Mouse (Mus musculus): ENCODE data around the gene Cfap65. TPM values are rescaled to one million over a fixed set of nuclear protein-coding genes. Genes with fewer than 3 reads are reported as not detected.

The Cfap65 gene
- polyA plus RNA-seq (2012; rRNA removed), result 8.9 and 10.6 TPM in 2 replicates

DNA sequence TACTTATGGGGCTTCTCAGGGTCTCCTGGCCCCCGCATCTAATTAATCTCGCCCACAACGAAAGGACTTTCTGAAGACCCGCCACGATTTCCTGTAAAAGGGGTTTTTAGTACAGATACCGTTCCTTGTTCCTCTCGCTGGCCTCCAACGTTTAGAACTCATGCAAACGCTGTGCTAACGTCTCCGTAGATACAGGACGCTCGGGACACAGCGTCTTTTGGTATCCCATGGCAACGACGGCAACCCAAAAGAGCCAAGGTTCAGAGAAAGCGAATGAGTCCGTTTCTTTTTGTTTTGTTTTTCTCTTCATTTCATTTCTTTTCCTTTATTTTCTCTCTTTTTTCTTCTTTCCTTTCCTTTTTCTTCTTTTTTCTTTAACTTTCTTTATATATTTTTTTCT lies at the start of gene Cfap65:
Gene Cfap65 (minus strand): TSS at position 198 of the 400 bp plus-strand sequence.
- no peak for TF ChIP-seq POLR2A (IDR thresholded peaks at IDR 0.05; ENCODE audit: extremely low read depth, insufficient read depth, low read length)
- Histone ChIP-seq H3K27ac (ENCODE audit: insufficient read depth, low read length) (no peak within 1 kb of the TSS), H3K4me1 (ENCODE audit: control insufficient read depth, insufficient read depth, low read length) (no peaks in the 10 kb centered on the region; the same call in 1 of the 2 replicates), H3K4me3 (ENCODE audit: insufficient read depth, low read length) (peak within 1 kb of the TSS; percentile 13)

DNA sequence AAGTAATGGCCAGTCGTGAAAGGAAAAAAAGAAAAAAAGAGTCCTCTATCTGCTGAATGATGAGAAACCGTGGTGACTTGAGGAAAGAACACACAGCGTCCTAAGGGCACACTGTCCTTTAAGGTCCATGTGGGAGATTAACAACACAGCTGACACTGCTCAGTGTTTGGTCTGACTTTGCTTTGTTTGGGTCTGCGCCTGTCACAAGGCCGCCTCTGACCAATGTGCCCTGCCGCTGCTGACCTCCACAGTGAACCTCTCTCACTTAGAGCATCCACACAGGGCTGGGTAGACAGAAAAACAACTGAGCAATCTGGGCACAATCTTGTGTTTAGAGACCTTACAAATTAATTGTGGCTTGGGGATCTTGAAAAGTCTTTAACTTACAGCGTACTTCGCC lies 41.6 kb upstream of the Cfap65 start:
- no peak for TF ChIP-seq CTCF (IDR thresholded peaks at IDR 0.05; ENCODE audit: extremely low read depth, insufficient read depth, low read length)
- no peak for TF ChIP-seq POLR2A (IDR thresholded peaks at IDR 0.05; ENCODE audit: extremely low read depth, insufficient read depth, low read length)
- no peaks in the 10 kb centered on the region for H3K4me1 ChIP-seq (ENCODE audit: control insufficient read depth, insufficient read depth, low read length)
- no peak overlapping the region for H3K4me3 ChIP-seq (ENCODE audit: insufficient read depth, low read length)
- H3K27ac ChIP-seq (ENCODE audit: insufficient read depth, low read length), result no peak overlapping the region

DNA sequence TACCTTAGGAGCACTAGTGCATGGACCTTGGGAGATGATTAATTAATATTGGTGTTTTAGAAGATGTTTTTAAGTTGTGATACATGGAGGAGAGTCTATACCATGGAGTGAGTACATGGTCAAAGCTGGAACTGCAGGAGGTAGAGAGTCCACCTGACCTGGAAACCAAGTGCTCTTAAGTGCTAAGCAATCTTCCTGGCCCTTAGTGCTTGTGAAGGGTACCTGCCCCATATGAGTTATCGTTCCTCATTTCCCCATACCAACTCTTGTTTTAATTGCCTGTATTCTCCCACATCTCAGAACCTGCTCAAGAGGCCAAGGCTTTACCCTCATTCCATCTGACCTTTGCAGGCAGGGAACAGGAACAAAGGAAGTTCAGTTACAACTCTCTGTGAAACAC lies 40.5 kb upstream of the Cfap65 start:
- no peak for TF ChIP-seq POLR2A (IDR thresholded peaks at IDR 0.05; ENCODE audit: extremely low read depth, insufficient read depth, low read length)
- no peak for TF ChIP-seq CTCF (IDR thresholded peaks at IDR 0.05; ENCODE audit: extremely low read depth, insufficient read depth, low read length)

GRCm38 (mm10) chr1:74973590-74973989 lies 38.2 kb upstream of the Cfap65 start:
- H3K4me1 ChIP-seq (ENCODE audit: control insufficient read depth, insufficient read depth, low read length), result no peaks in the 10 kb centered on the region
- no peak overlapping the region for H3K27ac ChIP-seq (ENCODE audit: insufficient read depth, low read length)
- peak; percentile 14; the same call in 1 of the 2 replicates for TF ChIP-seq CTCF (IDR thresholded peaks at IDR 0.05; ENCODE audit: extremely low read depth, insufficient read depth, low read length)
- no peak for TF ChIP-seq POLR2A (IDR thresholded peaks at IDR 0.05; ENCODE audit: extremely low read depth, insufficient read depth, low read length)
- H3K4me3 ChIP-seq (ENCODE audit: insufficient read depth, low read length), result no peak overlapping the region

More for the DNA sequence above, 40.5 kb upstream of the Cfap65 start:
- Histone ChIP-seq H3K4me1 (ENCODE audit: control insufficient read depth, insufficient read depth, low read length) (no peaks in the 10 kb centered on the region), H3K4me3 (ENCODE audit: insufficient read depth, low read length) (no peak overlapping the region), H3K27ac (ENCODE audit: insufficient read depth, low read length) (no peak overlapping the region)

GRCm38 (mm10) chr1:74971353-74972050 lies 36.1 kb upstream of the Cfap65 start:
- Histone ChIP-seq H3K4me3 (ENCODE audit: insufficient read depth, low read length) (no peak overlapping the region), H3K4me1 (ENCODE audit: control insufficient read depth, insufficient read depth, low read length) (no peaks in the 10 kb centered on the region), H3K27ac (ENCODE audit: insufficient read depth, low read length) (no peak overlapping the region)
- TF ChIP-seq POLR2A (IDR thresholded peaks at IDR 0.05; ENCODE audit: extremely low read depth, insufficient read depth, low read length) (no peak), CTCF (IDR thresholded peaks at IDR 0.05; ENCODE audit: extremely low read depth, insufficient read depth, low read length) (no peak)

DNA sequence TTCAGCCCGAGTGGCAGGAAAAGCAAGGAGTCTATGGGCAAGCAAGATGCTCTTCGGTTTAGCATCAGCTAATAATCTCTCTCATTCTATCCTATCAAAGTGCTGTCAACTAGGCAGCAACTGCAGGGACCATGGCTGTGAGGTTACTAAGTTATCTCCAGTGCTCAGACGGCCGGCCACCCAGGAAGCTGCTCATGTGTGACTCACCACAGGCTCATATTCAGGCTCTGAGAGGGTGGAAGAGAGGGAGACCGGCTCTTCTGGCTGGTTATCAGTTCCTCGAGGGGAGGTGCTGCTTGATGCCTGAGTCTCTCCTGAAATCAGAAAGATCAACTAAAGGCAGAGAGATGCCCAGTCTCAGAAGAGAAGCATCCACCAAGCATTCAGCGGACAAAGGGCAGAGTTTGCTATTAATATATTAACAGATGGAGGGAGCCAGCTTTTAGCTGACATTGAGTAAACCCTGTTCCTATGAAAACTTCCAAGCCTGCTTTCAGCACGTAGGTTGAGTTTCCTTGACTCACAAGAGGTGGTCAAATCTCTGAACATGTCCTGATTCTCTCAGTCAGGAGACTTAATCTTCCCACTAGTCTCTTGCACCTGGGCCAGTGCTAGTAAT lies 32.7 kb upstream of the Cfap65 start:
- H3K4me3 ChIP-seq (ENCODE audit: insufficient read depth, low read length), result no peak overlapping the region
- TF ChIP-seq CTCF (IDR thresholded peaks at IDR 0.05; ENCODE audit: extremely low read depth, insufficient read depth, low read length), result no peak
- no peak for TF ChIP-seq POLR2A (IDR thresholded peaks at IDR 0.05; ENCODE audit: extremely low read depth, insufficient read depth, low read length)
- no peak overlapping the region for H3K27ac ChIP-seq (ENCODE audit: insufficient read depth, low read length)
- H3K4me1 ChIP-seq (ENCODE audit: control insufficient read depth, insufficient read depth, low read length), result no peaks in the 10 kb centered on the region

- no peak for TF ChIP-seq POLR2A (IDR thresholded peaks at IDR 0.05; ENCODE audit: extremely low read depth, insufficient read depth, low read length)
- TF ChIP-seq CTCF (IDR thresholded peaks at IDR 0.05; ENCODE audit: extremely low read depth, insufficient read depth, low read length), result peak; percentile 81
- Histone ChIP-seq H3K4me1 (ENCODE audit: control insufficient read depth, insufficient read depth, low read length) (no peaks in the 10 kb centered on the region), H3K4me3 (ENCODE audit: insufficient read depth, low read length) (no peak overlapping the region), H3K27ac (ENCODE audit: insufficient read depth, low read length) (no peak overlapping the region)
These were observed 29.3 kb upstream of the Cfap65 start for GRCm38 (mm10) chr1:74964494-74965215.

GRCm38 (mm10) chr1:74962853-74963227 lies 27.4 kb upstream of the Cfap65 start:
- no peak overlapping the region for H3K4me3 ChIP-seq (ENCODE audit: insufficient read depth, low read length)
- no peak overlapping the region for H3K27ac ChIP-seq (ENCODE audit: insufficient read depth, low read length)
- no peaks in the 10 kb centered on the region for H3K4me1 ChIP-seq (ENCODE audit: control insufficient read depth, insufficient read depth, low read length)
- no peak for TF ChIP-seq POLR2A (IDR thresholded peaks at IDR 0.05; ENCODE audit: extremely low read depth, insufficient read depth, low read length)
- no peak for TF ChIP-seq CTCF (IDR thresholded peaks at IDR 0.05; ENCODE audit: extremely low read depth, insufficient read depth, low read length)

DNA sequence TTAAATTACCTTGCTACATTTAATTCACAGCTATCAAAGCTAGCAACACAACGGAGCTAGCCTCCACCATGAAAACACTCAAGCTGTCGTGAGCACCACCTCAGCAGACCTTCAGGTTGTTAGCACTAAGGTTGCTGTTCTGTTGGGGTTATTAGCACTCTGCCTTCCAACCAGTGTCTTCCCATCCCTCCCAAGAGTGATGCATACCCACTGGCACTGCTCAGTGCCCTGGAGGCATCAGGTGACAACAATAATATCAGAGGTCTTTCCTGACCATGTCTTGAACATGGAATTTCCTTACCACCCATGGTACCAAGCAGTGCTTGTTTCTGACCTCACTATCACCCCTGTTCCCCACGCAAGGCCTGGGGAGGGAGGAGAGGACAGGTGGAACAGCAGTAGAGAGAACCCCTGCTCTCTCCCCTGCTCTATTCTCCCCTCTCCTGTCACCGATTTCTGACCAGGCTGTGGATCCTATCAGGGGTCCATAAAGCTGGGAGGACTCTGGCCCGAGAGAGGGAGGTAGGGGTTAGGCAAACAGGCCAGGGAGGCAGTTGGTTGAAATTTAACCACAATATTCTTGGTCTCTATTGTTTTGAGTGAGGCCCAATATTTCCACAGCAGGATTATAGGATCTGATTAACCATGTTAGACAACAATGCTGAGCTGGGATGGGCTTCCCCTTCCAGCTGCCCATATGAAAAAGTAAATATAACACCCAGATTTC lies 26.9 kb upstream of the Cfap65 start:
- TF ChIP-seq POLR2A (IDR thresholded peaks at IDR 0.05; ENCODE audit: extremely low read depth, insufficient read depth, low read length) (no peak), CTCF (IDR thresholded peaks at IDR 0.05; ENCODE audit: extremely low read depth, insufficient read depth, low read length) (no peak)
- H3K4me3 ChIP-seq (ENCODE audit: insufficient read depth, low read length), result no peak overlapping the region
- no peak overlapping the region for H3K27ac ChIP-seq (ENCODE audit: insufficient read depth, low read length)
- H3K4me1 ChIP-seq (ENCODE audit: control insufficient read depth, insufficient read depth, low read length), result no peaks in the 10 kb centered on the region
